Mouse (Mus musculus): ENCODE data around the gene Shisa3. TPM values are rescaled to one million over a fixed set of nuclear protein-coding genes. Genes with fewer than 3 reads are reported as not detected.

Gene Shisa3
- total and polyA plus RNA-seq, 3 experiments = 0.06 TPM; not detected in 2

GRCm38 (mm10) chr5:67559063-67559462, 48.6 kb upstream of the Shisa3 start:
- DNase-seq (ENCODE audit: low read depth, low spot score) = no peak
- Histone ChIP-seq H3K36me3 (ENCODE audit: control insufficient read depth in 1 of 2, insufficient read depth in 2 of 2, low read length in 2 of 2) (no peaks in the 10 kb centered on the region), H3K4me1 (ENCODE audit: control insufficient read depth in 1 of 2, insufficient read depth in 2 of 2, low read length in 2 of 2) (no peaks in the 10 kb centered on the region), H3K9me3 (replicated peaks; ENCODE audit: insufficient read depth, low read length) (no peaks in the 10 kb centered on the region), H3K27me3 (ENCODE audit: control insufficient read depth in 1 of 2, insufficient read depth in 2 of 2, low read length in 2 of 2) (no peaks in the 10 kb centered on the region), H3K79me2 (ENCODE audit: control insufficient read depth, insufficient read depth, low read length, poor library complexity) (no peaks in the 10 kb centered on the region), H3K4me3 (ENCODE audit: control insufficient read depth in 1 of 2, insufficient read depth in 1 of 2, low read depth in 2 of 2, low read length in 2 of 2) (no peak overlapping the region), H3K9ac (ENCODE audit: control insufficient read depth, low read depth, low read length, poor library complexity, severe bottlenecking) (no peak overlapping the region), H3K27ac (ENCODE audit: control insufficient read depth, low read depth, low read length) (no peak overlapping the region)
- TF ChIP-seq TAL1 (IDR thresholded peaks at IDR 0.05; ENCODE audit: low read length) (no peak), CTCF (IDR thresholded peaks at IDR 0.05 in 2 of 3, conservative IDR thresholded peaks at IDR 0.05 in 1 of 3; ENCODE audit: control insufficient read depth in 1 of 3, insufficient read depth in 1 of 3, low read depth in 2 of 3, low read length in 3 of 3, poor library complexity in 1 of 3, severe bottlenecking in 1 of 3) (no peak), JUND (IDR thresholded peaks at IDR 0.05; ENCODE audit: low read depth, low read length) (no peak), MAZ (IDR thresholded peaks at IDR 0.05; ENCODE audit: low read depth, low read length) (no peak), TBP (IDR thresholded peaks at IDR 0.05; ENCODE audit: low read depth, low read length) (no peak), ELF1 (IDR thresholded peaks at IDR 0.05; ENCODE audit: low read depth, low read length) (no peak), UBTF (IDR thresholded peaks at IDR 0.05; ENCODE audit: borderline replicate concordance, insufficient read depth, low read depth, low read length) (no peak), MYB (IDR thresholded peaks at IDR 0.05; ENCODE audit: low read depth, low read length) (no peak)

GRCm38 (mm10) chr5:67572552-67573155, 35.0 kb upstream of the Shisa3 start:
- H3K4me3 ChIP-seq (ENCODE audit: control insufficient read depth in 1 of 2, insufficient read depth in 1 of 2, low read depth in 2 of 2, low read length in 2 of 2) = no peak overlapping the region
- no peak for TF ChIP-seq TCF12 (IDR thresholded peaks at IDR 0.05; ENCODE audit: low read depth, low read length)
- TF ChIP-seq KAT2A (conservative IDR thresholded peaks at IDR 0.05; ENCODE audit: low read depth, low read length) = no peak
- no peak for TF ChIP-seq POLR2AphosphoS2 (IDR thresholded peaks at IDR 0.05; ENCODE audit: low read length)
- no peak for TF ChIP-seq MYC (IDR thresholded peaks at IDR 0.05; ENCODE audit: low read depth, low read length)
- TF ChIP-seq JUND (IDR thresholded peaks at IDR 0.05; ENCODE audit: low read depth, low read length) = no peak
- TF ChIP-seq NRF1 (IDR thresholded peaks at IDR 0.05; ENCODE audit: insufficient read depth, low read depth, low read length, poor library complexity, severe bottlenecking) = no peak
- no peak for TF ChIP-seq GATA1 (IDR thresholded peaks at IDR 0.05; ENCODE audit: low read depth, low read length)
- no peak for TF ChIP-seq RAD21 (IDR thresholded peaks at IDR 0.05; ENCODE audit: low read depth, low read length)
- TF ChIP-seq ELF1 (IDR thresholded peaks at IDR 0.05; ENCODE audit: low read depth, low read length) = no peak
- TF ChIP-seq GABPA (IDR thresholded peaks at IDR 0.05; ENCODE audit: low read depth, low read length) = no peak
- TF ChIP-seq CTCF (IDR thresholded peaks at IDR 0.05 in 2 of 3, conservative IDR thresholded peaks at IDR 0.05 in 1 of 3; ENCODE audit: control insufficient read depth in 1 of 3, insufficient read depth in 1 of 3, low read depth in 2 of 3, low read length in 3 of 3, poor library complexity in 1 of 3, severe bottlenecking in 1 of 3) = no peak
- no peak for TF ChIP-seq ZNF384 (IDR thresholded peaks at IDR 0.05; ENCODE audit: low read depth, low read length)
- TF ChIP-seq MXI1 (IDR thresholded peaks at IDR 0.05; ENCODE audit: low read depth, low read length) = no peak
- TF ChIP-seq ZC3H11A (IDR thresholded peaks at IDR 0.05; ENCODE audit: low read depth, low read length) = no peak
- TF ChIP-seq BHLHE40 (IDR thresholded peaks at IDR 0.05; ENCODE audit: borderline replicate concordance, low read depth, low read length) = no peak
- no peak for TF ChIP-seq TAL1 (IDR thresholded peaks at IDR 0.05; ENCODE audit: low read length)
- no peak for TF ChIP-seq MAZ (IDR thresholded peaks at IDR 0.05; ENCODE audit: low read depth, low read length)
- TF ChIP-seq UBTF (IDR thresholded peaks at IDR 0.05; ENCODE audit: borderline replicate concordance, insufficient read depth, low read depth, low read length) = no peak
- no peak overlapping the region for H3K27ac ChIP-seq (ENCODE audit: control insufficient read depth, low read depth, low read length)
- no peaks in the 10 kb centered on the region for H3K4me1 ChIP-seq (ENCODE audit: control insufficient read depth in 1 of 2, insufficient read depth in 2 of 2, low read length in 2 of 2)
- H3K79me2 ChIP-seq (ENCODE audit: control insufficient read depth, insufficient read depth, low read length, poor library complexity) = no peaks in the 10 kb centered on the region
- no peaks in the 10 kb centered on the region for H3K36me3 ChIP-seq (ENCODE audit: control insufficient read depth in 1 of 2, insufficient read depth in 2 of 2, low read length in 2 of 2)
- no peaks in the 10 kb centered on the region for H3K9me3 ChIP-seq (replicated peaks; ENCODE audit: insufficient read depth, low read length)
- no peaks in the 10 kb centered on the region for H3K27me3 ChIP-seq (ENCODE audit: control insufficient read depth in 1 of 2, insufficient read depth in 2 of 2, low read length in 2 of 2)
- no peak overlapping the region for H3K9ac ChIP-seq (ENCODE audit: control insufficient read depth, low read depth, low read length, poor library complexity, severe bottlenecking)
- DNase-seq (ENCODE audit: low read depth, low spot score) = no peak
